Mouse (Mus musculus): Measurements from ENCODE around the gene Mbd4. TPM values are rescaled to one million over a fixed set of nuclear protein-coding genes. Genes with fewer than 3 reads are reported as not detected.

Gene Mbd4
- polyA plus RNA-seq, 1 experiment from 2014 or later = 10.2 TPM

DNA sequence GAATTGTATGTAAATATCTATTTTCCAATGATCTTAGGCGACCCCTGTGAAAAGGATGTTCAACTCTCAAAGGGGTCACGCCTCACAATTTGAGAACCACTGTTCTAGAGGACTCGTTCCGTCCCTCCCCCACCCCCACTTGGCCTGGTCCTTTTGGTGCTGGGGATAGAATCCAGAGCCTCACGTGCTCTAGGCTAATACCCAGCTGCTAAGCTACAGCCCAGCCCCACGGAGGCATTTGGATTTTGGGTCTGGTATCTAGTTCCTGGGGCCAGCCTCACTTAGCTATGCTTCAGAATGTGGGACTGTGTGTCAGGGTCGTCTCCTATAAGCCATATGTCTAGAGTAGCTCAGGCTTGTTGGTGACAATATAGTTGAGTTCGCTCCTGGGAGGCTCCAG lies 41.6 kb downstream of the Mbd4 start:
- DNase-seq (no peak), ATAC-seq (ENCODE audit: low FRiP score, low TSS enrichment) (no peak)
- Histone ChIP-seq H3K36me3 (ENCODE audit: control insufficient read depth, insufficient read depth, low read length) (peaks cover 7% of the 10 kb centered on the region), H3K27me3 (ENCODE audit: control insufficient read depth, insufficient read depth, low read length) (no peaks in the 10 kb centered on the region), H3K4me2 (ENCODE audit: low read length) (no peak overlapping the region), H3K27ac (replicated peaks; ENCODE audit: low read depth, low read length) (no peak overlapping the region), H3K4me3 (replicated peaks; ENCODE audit: low read depth, low read length) (no peak overlapping the region), H3K9me3 (ENCODE audit: control insufficient read depth, low read length) (no peaks in the 10 kb centered on the region), H3K4me1 (ENCODE audit: control insufficient read depth, insufficient read depth, low read length) (peaks cover 10% of the 10 kb centered on the region), H3K9ac (replicated peaks; ENCODE audit: low read length) (no peak overlapping the region)
- WGBS = 72% methylated on average over 8 of the region's 8 CpGs

- H3K4me2 ChIP-seq (ENCODE audit: low read length) = peak within 1 kb of the TSS; percentile 85
- H3K9me3 ChIP-seq (ENCODE audit: control insufficient read depth, low read length) = no peaks in the 10 kb centered on the region
- peak within 1 kb of the TSS; percentile 96 for H3K9ac ChIP-seq (replicated peaks; ENCODE audit: low read length)
- WGBS = under 1% methylated on average over 46 of the region's 47 CpGs
- peak; percentile 95 for DNase-seq
- H3K27me3 ChIP-seq (ENCODE audit: control insufficient read depth, insufficient read depth, low read length) = no peaks in the 10 kb centered on the region
- peak; percentile 83 for ATAC-seq (ENCODE audit: low FRiP score, low TSS enrichment)
- peak within 1 kb of the TSS; percentile 96 for H3K27ac ChIP-seq (replicated peaks; ENCODE audit: low read depth, low read length)
- H3K4me1 ChIP-seq (ENCODE audit: control insufficient read depth, insufficient read depth, low read length) = peaks cover 13% of the 10 kb centered on the region
- peaks cover 36% of the 10 kb centered on the region for H3K36me3 ChIP-seq (ENCODE audit: control insufficient read depth, insufficient read depth, low read length)
- H3K4me3 ChIP-seq (replicated peaks; ENCODE audit: low read depth, low read length) = peak within 1 kb of the TSS; percentile 95
These were observed 44.5 kb downstream of the Mbd4 start, which contains the start of gene Rpl32 for GRCm38 (mm10) chr6:115808488-115809231. Rpl32 (minus strand) TSS chr6:115808747.

GRCm38 (mm10) chr6:115808196-115808487 lies 45.0 kb downstream of the Mbd4 start:
- H3K27ac ChIP-seq (replicated peaks; ENCODE audit: low read depth, low read length) = peak overlapping the region; percentile 96
- DNase-seq = no peak
- H3K9ac ChIP-seq (replicated peaks; ENCODE audit: low read length) = peak overlapping the region; percentile 96
- peak overlapping the region; percentile 95 for H3K4me3 ChIP-seq (replicated peaks; ENCODE audit: low read depth, low read length)
- WGBS = under 1% methylated on average over 22 of the region's 22 CpGs
- peaks cover 41% of the 10 kb centered on the region for H3K36me3 ChIP-seq (ENCODE audit: control insufficient read depth, insufficient read depth, low read length)
- H3K4me2 ChIP-seq (ENCODE audit: low read length) = peak overlapping the region; percentile 85
- no peak for ATAC-seq (ENCODE audit: low FRiP score, low TSS enrichment)
- H3K4me1 ChIP-seq (ENCODE audit: control insufficient read depth, insufficient read depth, low read length) = peaks cover 13% of the 10 kb centered on the region
- no peaks in the 10 kb centered on the region for H3K27me3 ChIP-seq (ENCODE audit: control insufficient read depth, insufficient read depth, low read length)
- H3K9me3 ChIP-seq (ENCODE audit: control insufficient read depth, low read length) = no peaks in the 10 kb centered on the region

DNA sequence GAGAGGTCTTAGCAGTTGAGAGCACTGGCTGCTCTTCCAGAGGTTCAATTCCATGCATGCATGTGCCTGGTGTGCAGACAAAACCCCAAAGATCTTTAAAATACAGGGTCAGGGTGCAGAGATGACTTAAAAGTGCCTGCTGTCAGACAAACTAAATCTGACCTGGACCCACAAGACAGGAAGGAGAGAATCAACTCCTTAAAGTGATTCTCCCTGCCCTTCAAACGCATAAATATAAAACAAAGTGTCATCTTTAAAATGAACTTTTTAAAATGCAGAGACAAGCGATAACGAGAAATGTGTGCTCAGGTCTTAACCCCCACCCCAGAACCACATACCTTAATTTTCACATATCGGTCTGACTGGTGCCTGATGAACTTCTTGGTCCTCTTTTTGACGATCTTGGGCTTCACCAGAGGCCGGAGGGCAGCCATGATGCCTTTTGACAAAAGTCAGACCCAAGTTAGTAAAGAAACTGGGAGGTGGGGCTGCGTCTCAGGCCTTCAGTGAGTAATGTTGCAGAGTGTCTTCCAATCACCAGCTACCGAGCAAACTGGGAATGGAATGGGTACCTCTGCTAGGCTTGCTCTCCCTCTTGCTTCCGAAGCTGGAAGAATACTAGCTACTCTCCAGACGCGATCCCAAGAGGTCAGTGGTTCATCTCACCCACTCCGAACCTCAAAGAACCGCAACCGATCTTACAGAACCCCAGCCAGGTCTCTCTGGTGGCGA lies 45.5 kb downstream of the Mbd4 start:
- no peaks in the 10 kb centered on the region for H3K9me3 ChIP-seq (ENCODE audit: control insufficient read depth, low read length)
- no peaks in the 10 kb centered on the region for H3K27me3 ChIP-seq (ENCODE audit: control insufficient read depth, insufficient read depth, low read length)
- H3K4me1 ChIP-seq (ENCODE audit: control insufficient read depth, insufficient read depth, low read length) = peaks cover 13% of the 10 kb centered on the region
- no peak for ATAC-seq (ENCODE audit: low FRiP score, low TSS enrichment)
- H3K4me3 ChIP-seq (replicated peaks; ENCODE audit: low read depth, low read length) = peak overlapping the region; percentile 95
- peak; percentile 32 for DNase-seq
- WGBS = 3% methylated on average over 15 of the region's 15 CpGs
- peak overlapping the region; percentile 96 for H3K9ac ChIP-seq (replicated peaks; ENCODE audit: low read length)
- H3K27ac ChIP-seq (replicated peaks; ENCODE audit: low read depth, low read length) = peak overlapping the region; percentile 96
- peaks cover 47% of the 10 kb centered on the region for H3K36me3 ChIP-seq (ENCODE audit: control insufficient read depth, insufficient read depth, low read length)
- peak overlapping the region; percentile 85 for H3K4me2 ChIP-seq (ENCODE audit: low read length)

GRCm38 (mm10) chr6:115804432-115805192 lies 48.6 kb downstream of the Mbd4 start:
- H3K4me2 ChIP-seq (ENCODE audit: low read length) = no peak overlapping the region
- no peaks in the 10 kb centered on the region for H3K27me3 ChIP-seq (ENCODE audit: control insufficient read depth, insufficient read depth, low read length)
- H3K4me1 ChIP-seq (ENCODE audit: control insufficient read depth, insufficient read depth, low read length) = peaks cover 13% of the 10 kb centered on the region
- DNase-seq = no peak
- H3K9me3 ChIP-seq (ENCODE audit: control insufficient read depth, low read length) = no peaks in the 10 kb centered on the region
- H3K9ac ChIP-seq (replicated peaks; ENCODE audit: low read length) = no peak overlapping the region
- WGBS = 68% methylated on average over 10 of the region's 10 CpGs
- no peak overlapping the region for H3K4me3 ChIP-seq (replicated peaks; ENCODE audit: low read depth, low read length)
- H3K36me3 ChIP-seq (ENCODE audit: control insufficient read depth, insufficient read depth, low read length) = peaks cover 76% of the 10 kb centered on the region
- H3K27ac ChIP-seq (replicated peaks; ENCODE audit: low read depth, low read length) = no peak overlapping the region
- ATAC-seq (ENCODE audit: low FRiP score, low TSS enrichment) = no peak

- ATAC-seq (ENCODE audit: low FRiP score, low TSS enrichment) (peak; percentile 38; the same call in 1 of the 2 replicates), DNase-seq (peak; percentile 78)
- Histone ChIP-seq H3K36me3 (ENCODE audit: control insufficient read depth, insufficient read depth, low read length) (peaks cover 84% of the 10 kb centered on the region), H3K27me3 (ENCODE audit: control insufficient read depth, insufficient read depth, low read length) (no peaks in the 10 kb centered on the region), H3K4me1 (ENCODE audit: control insufficient read depth, insufficient read depth, low read length) (peaks cover 13% of the 10 kb centered on the region), H3K9ac (replicated peaks; ENCODE audit: low read length) (no peak overlapping the region), H3K4me3 (replicated peaks; ENCODE audit: low read depth, low read length) (no peak overlapping the region), H3K9me3 (ENCODE audit: control insufficient read depth, low read length) (no peaks in the 10 kb centered on the region), H3K27ac (replicated peaks; ENCODE audit: low read depth, low read length) (no peak overlapping the region), H3K4me2 (ENCODE audit: low read length) (no peak overlapping the region)
- 50% methylated on average over 16 of the region's 16 CpGs for WGBS
These were observed 49.4 kb downstream of the Mbd4 start for GRCm38 (mm10) chr6:115803541-115804382.

- Histone ChIP-seq H3K36me3 (ENCODE audit: control insufficient read depth, insufficient read depth, low read length) (peaks cover 99% of the 10 kb centered on the region), H3K9ac (replicated peaks; ENCODE audit: low read length) (no peak overlapping the region), H3K27me3 (ENCODE audit: control insufficient read depth, insufficient read depth, low read length) (no peaks in the 10 kb centered on the region), H3K4me1 (ENCODE audit: control insufficient read depth, insufficient read depth, low read length) (peaks cover 5% of the 10 kb centered on the region), H3K4me3 (replicated peaks; ENCODE audit: low read depth, low read length) (no peak overlapping the region), H3K9me3 (ENCODE audit: control insufficient read depth, low read length) (no peaks in the 10 kb centered on the region), H3K27ac (replicated peaks; ENCODE audit: low read depth, low read length) (no peak overlapping the region), H3K4me2 (ENCODE audit: low read length) (no peak overlapping the region)
- DNase-seq = no peak
- 97% methylated on average over 3 of the region's 3 CpGs for WGBS
- no peak for ATAC-seq (ENCODE audit: low FRiP score, low TSS enrichment)
These were observed 51.4 kb downstream of the Mbd4 start for GRCm38 (mm10) chr6:115801811-115802210.

DNA sequence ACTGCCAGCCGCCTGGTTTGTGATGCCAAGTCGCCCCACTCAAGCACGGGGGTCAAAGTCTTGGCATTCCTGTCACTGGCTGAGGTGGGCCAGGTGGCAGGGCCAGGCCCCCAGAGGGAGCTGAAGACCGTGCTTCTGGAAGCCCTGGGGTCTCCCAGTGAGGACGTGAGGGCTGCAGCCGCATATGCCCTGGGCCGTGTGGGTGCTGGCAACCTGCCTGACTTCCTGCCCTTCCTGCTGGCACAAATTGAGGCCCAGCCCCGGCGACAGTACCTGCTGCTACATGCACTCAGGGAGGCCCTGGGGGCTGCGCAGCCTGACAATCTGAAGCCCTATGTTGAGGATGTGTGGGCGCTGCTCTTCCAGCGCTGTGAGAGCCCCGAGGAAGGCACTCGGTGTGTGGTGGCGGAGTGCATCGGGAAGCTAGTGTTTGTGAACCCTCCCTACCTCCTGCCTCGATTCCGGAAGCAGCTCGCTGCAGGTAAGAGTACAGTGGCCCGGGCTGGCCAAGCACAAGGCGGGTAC lies 60.4 kb downstream of the Mbd4 start:
- ATAC-seq (ENCODE audit: low FRiP score, low TSS enrichment) (no peak), DNase-seq (no peak)
- no peaks in the 10 kb centered on the region for H3K9me3 ChIP-seq (ENCODE audit: control insufficient read depth, low read length)
- no peak overlapping the region for H3K4me2 ChIP-seq (ENCODE audit: low read length)
- H3K4me3 ChIP-seq (replicated peaks; ENCODE audit: low read depth, low read length) = no peak overlapping the region
- H3K4me1 ChIP-seq (ENCODE audit: control insufficient read depth, insufficient read depth, low read length) = no peaks in the 10 kb centered on the region
- H3K9ac ChIP-seq (replicated peaks; ENCODE audit: low read length) = no peak overlapping the region
- 94% methylated on average over 21 of the region's 21 CpGs for WGBS
- H3K36me3 ChIP-seq (ENCODE audit: control insufficient read depth, insufficient read depth, low read length) = peaks cover 95% of the 10 kb centered on the region
- no peaks in the 10 kb centered on the region for H3K27me3 ChIP-seq (ENCODE audit: control insufficient read depth, insufficient read depth, low read length)
- H3K27ac ChIP-seq (replicated peaks; ENCODE audit: low read depth, low read length) = no peak overlapping the region

All from midbrain, embryonic 14.5 days (tissue).